Mouse (Mus musculus) urinary bladder, postnatal 14 days (tissue): ENCODE measurements at regions not wholly inside any gene's neighbourhood (a gene's known extent, or its start where the extent isn't known, plus 50 kb on each side); places are given as distances from the start of the nearest gene placed in this dataset.
"Not testable (repeated sequence)": the region's sequence is repeated elsewhere in the genome, so short reads cannot be mapped to it uniquely, and the experiment has no call there.

Experiments used
- DNase-seq: peaks from one replicate; pipeline ENCODE4 v3.0.0; 2021; ENCODE audit warnings: low spot score

DNA sequence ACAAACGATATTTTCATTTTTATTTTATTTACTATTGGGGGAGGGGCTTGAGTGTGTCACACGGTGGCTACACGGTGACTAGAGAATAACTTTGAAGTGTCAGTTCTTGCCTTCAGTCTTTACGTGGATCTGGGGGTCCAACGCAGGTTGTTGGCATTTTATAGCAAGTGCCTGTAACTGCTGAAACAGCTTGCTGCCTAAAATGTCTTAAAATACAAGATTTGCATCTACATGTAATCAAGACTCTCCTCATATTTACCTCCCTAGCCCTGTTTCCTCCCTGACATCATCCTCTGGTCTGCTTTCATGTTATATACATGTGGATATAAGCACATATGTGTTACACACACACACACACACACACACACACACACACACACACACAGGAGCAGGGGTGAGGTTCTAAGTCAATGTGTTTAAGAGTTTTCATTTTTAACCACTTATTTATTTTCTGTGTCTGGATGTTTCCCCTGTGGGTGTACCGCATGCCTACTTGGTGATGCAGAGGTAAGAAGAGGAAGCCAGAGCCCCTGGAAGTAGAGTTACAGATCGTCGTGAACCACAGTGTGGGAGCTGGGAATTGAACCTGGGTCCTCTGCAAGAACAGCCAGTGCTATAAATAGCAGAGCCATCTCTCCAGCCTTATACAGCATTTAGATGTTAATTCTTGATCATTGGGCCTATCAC, 119.5 kb upstream of the Cpsf6 start:
- DNase-seq, result no peak

DNA sequence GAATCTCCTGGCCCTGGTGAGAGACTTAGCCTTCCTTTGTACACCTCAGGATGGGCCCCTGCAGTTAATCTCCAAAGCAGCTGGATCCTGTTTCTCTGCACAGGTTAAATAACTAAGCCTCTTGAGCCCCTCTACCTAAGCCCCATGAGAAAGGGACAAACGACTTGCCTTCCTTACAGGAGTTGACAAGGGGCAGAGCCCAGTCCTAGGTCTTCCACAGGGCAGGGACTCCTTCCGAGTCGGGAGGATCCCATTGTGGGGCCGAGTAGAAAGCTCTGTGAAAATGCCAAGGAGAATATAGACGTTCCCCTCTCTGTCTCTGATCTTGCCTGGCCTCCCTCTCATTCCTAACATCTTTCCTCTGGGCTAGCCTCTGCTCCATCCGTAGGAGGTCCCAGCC, 118.7 kb upstream of the Cpsf6 start:
- DNase-seq, result no peak

DNA sequence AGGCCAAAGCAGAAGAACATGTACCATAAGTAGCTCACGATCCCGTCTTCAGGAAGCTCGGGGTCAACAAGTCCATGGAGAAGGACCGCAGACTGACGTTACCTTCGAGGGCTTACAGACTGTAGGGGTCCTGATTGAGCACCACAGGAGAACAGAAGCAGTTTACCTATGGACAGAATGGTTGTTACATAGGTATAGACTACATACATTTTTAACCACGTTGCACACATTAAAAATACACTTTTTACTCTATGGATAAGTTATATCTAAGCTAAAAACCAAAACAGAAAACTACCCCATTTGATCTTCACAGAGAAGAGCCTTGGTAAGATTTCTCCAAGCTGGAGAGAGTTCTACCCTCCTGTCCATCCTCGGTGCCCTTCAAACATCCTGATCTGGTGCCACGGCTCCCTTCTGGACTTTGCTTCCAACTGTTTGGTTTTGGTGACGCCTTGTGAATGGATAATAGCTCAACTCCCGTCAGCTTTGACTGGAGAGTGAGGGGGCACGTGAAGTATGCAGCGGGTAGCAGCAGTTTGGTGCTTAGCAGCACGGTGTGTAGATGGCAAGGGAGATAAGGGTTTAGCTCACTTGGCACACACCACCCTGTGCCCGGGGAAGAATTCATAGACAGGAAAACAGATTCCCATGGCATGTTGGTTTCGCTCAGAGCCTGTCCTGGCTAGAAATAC, 117.9 kb upstream of the Cpsf6 start:
- DNase-seq, result no peak

GRCm38 (mm10) chr10:117497082-117497481, 117.3 kb upstream of the Cpsf6 start:
- DNase-seq, result not testable (repeated sequence)

DNA sequence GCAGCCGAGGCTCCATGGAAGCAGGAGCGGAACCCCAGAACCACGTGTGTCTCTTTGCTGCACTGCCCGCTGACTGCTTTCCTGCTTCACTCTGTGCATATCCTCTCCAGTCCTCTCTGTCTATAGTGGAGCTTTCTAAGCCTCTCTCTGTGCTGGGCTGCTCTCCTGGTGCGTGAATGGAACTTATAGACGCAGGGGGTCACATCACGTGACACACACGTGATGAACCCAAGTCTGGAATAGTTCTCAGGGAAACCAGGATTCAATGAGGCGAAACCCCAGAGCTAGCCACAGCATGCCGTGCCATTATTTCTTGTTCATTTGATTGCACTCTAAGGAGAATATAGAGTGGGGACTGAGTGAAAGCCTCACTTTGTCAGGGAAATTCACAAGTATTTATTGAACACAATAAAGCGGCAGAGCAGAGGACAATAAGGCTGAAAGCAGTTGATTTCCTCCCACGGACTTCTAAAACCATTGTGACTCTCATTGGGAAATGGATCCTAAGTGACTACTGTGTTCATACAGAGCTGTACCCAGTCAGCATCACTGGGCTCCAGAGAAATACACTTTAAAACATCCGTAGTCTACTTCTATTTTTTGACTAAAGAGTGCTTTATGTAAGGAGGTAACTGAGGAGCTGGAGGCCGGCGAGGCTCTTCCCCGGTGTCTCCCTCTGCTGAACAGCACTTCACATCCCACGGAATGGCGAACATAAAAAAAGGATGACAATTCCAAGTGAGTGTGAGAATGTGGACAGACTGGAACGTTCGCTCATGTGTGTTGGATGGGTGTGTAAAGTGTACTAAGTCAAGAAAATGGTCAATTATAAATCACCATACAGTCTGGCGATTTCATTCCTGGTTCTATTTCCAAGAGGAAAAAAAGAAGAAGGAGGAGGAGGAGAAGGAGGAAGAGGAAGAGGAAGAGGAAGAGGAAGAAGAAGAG, 116.5 kb upstream of the Cpsf6 start:
- DNase-seq, result no peak

GRCm38 (mm10) chr10:117494171-117494701, 114.4 kb upstream of the Cpsf6 start:
- no peak for DNase-seq

GRCm38 (mm10) chr10:117493824-117494121, 114.0 kb upstream of the Cpsf6 start:
- no peak for DNase-seq

GRCm38 (mm10) chr10:117493091-117493823, 113.4 kb upstream of the Cpsf6 start:
- no peak for DNase-seq

DNA sequence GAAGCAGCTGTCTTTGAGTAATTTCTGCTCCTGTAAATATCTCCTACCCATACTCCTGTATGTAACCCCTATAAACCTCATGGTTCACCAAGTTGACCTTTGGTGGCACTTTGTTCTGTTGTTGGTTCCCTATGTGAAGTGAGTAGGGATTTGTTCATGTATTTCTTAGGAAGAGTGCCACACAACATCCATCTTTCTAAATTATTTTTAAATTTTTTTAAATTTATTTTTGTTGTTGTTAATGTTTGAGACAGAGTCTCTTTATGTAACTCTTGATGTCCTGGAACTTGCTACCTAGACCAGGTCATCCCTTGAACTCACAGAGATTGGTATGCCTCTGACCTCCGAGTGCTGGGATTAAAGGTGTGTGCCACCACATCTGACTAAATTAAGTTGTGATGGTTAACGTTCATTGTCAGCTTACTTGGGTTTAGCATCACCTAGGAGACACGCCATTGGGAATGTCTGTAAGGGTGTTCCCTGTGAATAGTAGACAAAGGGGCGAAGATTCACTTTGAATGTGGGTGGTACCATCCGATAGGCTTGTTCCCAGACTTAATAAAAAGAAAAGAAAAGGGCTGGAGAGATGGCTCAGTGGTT, 112.7 kb upstream of the Cpsf6 start:
- DNase-seq, result no peak

DNA sequence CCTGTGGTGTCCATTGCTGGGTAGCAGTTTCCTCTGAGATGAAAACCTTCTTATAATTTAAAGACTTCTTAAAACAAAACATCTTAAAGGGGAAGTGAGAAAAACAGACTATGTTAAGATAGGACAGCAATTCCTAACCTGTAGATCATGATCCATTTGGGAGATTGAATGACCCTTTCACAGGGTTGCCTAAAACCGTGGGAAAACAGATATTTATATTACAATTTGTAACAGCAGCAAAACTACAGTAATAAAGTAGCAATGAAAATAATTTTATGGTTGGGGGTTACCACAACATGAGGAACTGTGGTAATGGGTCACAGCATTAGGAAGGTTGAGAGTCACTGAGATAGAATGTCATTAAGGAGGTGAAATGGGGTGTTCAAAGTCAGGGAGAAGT, 111.9 kb upstream of the Cpsf6 start:
- DNase-seq, result no peak

- DNase-seq, result no peak
Measured at GRCm38 (mm10) chr10:117490851-117491595, 111.2 kb upstream of the Cpsf6 start.

- DNase-seq, result no peak
Measured at GRCm38 (mm10) chr10:117483091-117483600, 103.3 kb upstream of the Cpsf6 start.

- no peak for DNase-seq
Measured at GRCm38 (mm10) chr10:117482361-117482760, 102.5 kb upstream of the Cpsf6 start.

DNA sequence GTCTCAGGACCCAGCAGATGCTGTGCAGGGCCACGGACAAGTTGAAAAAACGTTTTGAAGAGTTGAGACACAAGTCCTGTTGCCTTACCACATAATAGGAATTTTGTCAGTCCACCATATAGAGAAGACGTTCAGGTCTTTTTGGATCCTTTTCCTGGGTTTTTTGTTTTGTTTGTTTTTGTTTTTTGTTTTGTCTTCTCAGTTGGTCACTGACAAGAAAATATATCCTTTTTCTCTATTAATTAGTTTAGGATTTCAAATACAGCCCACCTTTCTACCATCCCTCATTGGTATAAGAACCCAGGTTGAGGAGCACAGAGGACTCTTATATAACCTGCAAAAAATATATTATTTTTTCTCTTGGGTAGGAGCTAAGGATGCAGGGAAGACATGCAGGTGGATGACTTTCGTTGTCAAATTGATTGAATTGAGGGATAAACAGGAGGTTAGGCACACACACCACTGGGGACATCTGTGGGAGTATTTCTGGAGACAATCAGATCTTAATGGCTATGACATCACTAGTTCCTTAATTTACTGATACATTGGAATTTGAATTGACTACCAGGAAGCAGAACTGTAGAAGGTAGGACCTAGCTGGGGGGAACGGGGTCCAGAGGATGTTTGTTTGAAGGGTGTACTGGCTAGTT, 101.7 kb upstream of the Cpsf6 start:
- no peak for DNase-seq

- DNase-seq, result no peak
Measured at GRCm38 (mm10) chr10:117480456-117480850, 100.6 kb upstream of the Cpsf6 start.

GRCm38 (mm10) chr10:117479721-117480455, 100.1 kb upstream of the Cpsf6 start:
- DNase-seq, result no peak

DNA sequence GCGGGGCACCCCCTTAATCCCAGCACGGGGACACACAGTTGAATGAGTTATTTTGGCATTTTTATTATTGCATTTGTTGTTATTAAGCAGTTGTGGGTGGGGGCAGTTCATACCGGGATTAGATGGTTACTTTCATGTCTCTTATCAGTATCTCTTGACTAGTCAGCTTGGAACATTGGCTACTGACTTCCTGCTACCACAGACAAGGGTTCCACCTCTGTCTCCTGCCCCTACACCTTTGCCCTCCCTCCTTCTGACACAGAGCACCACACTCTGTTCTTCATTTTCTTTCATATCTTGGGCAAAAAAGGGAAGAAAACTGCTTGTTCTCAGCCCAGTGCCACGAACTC, 99.1 kb upstream of the Cpsf6 start:
- no peak for DNase-seq

GRCm38 (mm10) chr10:117478202-117478930, 98.6 kb upstream of the Cpsf6 start:
- DNase-seq, result no peak
